Mouse (Mus musculus) layer of hippocampus, adult 2 months (tissue): ENCODE measurements at regions not wholly inside any gene's neighbourhood (a gene's known extent, or its start where the extent isn't known, plus 50 kb on each side); places are given as distances from the start of the nearest gene placed in this dataset.
A peak's percentile ranks its signal among the peaks of the same experiment; 100 is the strongest.

Experiments
- DNase-seq, 2 experiments: peaks; one replicate each; pipeline ENCODE4 v3.0.0; 2022; ENCODE audit warnings: low spot score in 2 of 2
- H3K27ac ChIP-seq: fragments of 200-600 bp; 2 replicates; pipeline ENCODE4 v1.8.1; 2022
- H3K4me3 ChIP-seq: fragments of 200-600 bp; 2 replicates; pipeline ENCODE4 v1.8.1; 2022; ENCODE audit warnings: mild to moderate bottlenecking
- CTCF ChIP-seq: fragments of 200-600 bp; conservative IDR thresholded peaks from 2 replicates; pipeline ENCODE4 v1.8.1; 2022; ENCODE audit warnings: antibody characterized with exemption, mild to moderate bottlenecking, moderate library complexity

DNA sequence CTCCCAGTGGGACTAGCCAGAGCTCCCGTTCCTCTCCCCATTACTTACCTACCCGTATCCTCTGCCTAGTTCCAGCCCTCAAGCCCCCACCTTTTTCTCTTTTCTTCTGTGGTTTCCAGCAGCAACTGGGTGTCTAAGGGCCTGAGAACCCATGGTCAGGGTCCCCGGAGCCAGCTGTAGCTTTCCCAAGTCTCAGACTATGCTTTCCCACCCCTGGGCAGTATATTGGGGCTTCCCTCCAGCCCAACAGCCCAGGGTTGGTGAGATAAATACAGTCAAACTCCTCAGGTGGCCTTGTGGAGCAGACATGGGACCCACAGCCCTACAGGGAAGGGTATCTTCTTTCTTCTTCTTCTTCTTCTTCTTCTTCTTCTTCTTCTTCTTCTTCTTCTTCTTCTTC, 59.4 kb upstream of the Nova1 start:
- no peak for DNase-seq
- TF ChIP-seq CTCF: no peak
- H3K4me3 ChIP-seq: no peak overlapping the region
- no peak overlapping the region for H3K27ac ChIP-seq

DNA sequence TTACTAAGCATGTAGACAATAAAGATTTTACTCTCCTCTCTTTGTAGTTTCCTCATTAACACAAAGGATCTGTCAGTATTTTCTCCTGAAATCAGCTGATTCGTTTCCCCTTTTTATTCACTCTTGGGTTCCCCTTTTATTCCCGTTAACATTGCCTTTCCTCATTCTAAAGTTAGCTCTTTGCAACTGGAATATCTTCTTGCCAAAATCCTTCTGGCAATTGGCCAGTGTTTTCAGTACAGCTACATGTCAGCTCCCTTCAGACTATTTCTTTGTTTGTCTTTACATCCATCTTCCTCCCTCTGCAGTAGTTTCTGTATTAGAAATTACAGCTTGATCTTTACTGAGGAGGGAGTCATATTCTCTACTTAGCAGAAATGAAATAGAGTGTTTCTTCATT, 51.4 kb upstream of the Nova1 start:
- no peak overlapping the region for H3K4me3 ChIP-seq
- H3K27ac ChIP-seq: no peak overlapping the region
- peak; percentile 4 to 11 for DNase-seq
- TF ChIP-seq CTCF: no peak
